Mouse (Mus musculus) ovary, postnatal 10 days (tissue): ENCODE measurements around the gene Nme4.
"Not testable (repeated sequence)": the region's sequence is repeated elsewhere in the genome, so short reads cannot be mapped to it uniquely, and the experiment has no call there.

Source experiments
- DNase-seq: peaks from one replicate; pipeline ENCODE4 v3.0.0; 2022; ENCODE audit warnings: low spot score

The Nme4 gene

DNA sequence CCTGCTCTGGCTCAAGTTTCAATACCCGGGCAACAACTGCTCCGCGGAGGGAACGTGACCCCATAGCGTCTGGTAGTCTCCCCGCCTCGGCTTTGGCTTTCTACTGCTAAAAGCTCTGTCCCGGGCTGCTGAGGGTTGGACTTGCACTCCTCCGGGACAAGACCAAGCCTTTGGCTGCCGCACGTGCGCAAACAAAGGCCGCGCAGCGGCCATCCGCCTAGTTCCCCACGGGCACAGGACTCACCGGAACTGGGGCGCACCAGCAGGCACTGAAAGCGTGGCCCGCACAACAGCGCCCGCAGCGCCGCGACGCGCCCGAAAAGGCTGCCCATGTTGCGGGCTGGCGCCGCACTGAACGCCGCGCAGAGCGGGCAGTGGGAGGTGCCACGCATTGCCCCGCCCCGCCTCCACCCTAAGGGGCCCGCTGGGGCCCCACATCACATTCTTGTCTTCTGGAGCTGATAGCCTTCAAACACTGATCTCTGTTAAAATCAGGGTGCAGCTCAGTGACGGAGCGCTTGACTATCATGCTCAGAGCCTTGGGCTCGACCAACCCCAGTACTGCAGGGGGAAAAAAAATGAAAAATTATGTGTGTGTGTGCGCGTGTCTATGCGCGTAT lies at the start of gene Nme4:
Gene Nme4 (minus strand): TSS at position 482 of the 620 bp plus-strand sequence.
- peak; percentile 41 for DNase-seq

DNA sequence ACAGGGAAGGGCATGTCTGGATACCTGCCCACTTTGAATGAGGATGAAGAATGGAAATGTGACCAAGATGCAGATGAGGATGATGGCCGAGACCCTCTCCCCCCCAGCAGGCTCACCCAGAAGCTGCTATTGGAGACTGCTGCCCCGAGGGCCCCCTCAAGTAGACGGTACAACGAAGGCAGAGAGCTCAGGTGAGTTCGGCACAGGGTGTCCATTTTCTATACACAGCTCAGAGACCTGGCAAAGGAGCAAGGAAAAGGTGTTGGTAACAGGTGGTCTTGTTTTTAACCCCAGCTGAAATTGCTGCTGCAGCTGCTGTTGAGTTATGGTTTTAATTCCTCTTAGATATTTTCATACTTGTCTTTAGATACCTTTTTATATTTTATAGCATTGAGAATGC lies 48.0 kb upstream of the Nme4 start:
- DNase-seq, result no peak

- no peak for DNase-seq
Observed at GRCm38 (mm10) chr17:26142796-26143195, 47.4 kb upstream of the Nme4 start.

DNA sequence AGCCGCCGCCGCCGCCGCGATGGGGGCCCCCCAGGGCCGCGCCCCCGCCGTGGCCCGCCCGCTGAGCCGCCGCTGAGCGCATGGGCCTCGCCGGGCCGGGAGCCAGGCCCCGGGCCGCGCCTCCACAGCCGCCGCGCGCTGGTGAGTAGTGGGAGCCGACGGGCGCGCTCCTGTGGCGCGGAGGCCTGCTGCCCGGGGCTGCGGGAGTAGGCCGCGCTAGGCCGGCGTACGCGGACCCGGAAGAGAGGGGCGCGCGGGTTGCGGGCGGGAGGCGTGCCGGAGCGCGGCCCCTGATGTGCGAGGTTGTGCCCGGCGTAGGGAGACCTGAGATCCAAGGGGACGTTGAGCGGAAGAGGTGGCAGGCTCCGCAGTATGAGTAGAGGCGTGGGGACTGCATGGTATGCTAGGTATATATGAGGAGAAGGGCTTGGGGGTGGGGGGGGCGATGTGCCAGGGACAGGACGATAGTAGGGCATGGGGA lies 43.5 kb upstream of the Nme4 start:
- no peak for DNase-seq

- peak; percentile 76 for DNase-seq
Observed at GRCm38 (mm10) chr17:26138239-26138836, 42.9 kb upstream of the Nme4 start, which contains the start of gene Axin1. Axin1 (plus strand) TSS chr17:26138688.

GRCm38 (mm10) chr17:26137751-26138130 lies 42.3 kb upstream of the Nme4 start:
- no peak for DNase-seq

- DNase-seq, result no peak
Observed at GRCm38 (mm10) chr17:26137106-26137750, 41.8 kb upstream of the Nme4 start.

- DNase-seq, result no peak
Observed at GRCm38 (mm10) chr17:26131856-26132853, 36.8 kb upstream of the Nme4 start.

DNA sequence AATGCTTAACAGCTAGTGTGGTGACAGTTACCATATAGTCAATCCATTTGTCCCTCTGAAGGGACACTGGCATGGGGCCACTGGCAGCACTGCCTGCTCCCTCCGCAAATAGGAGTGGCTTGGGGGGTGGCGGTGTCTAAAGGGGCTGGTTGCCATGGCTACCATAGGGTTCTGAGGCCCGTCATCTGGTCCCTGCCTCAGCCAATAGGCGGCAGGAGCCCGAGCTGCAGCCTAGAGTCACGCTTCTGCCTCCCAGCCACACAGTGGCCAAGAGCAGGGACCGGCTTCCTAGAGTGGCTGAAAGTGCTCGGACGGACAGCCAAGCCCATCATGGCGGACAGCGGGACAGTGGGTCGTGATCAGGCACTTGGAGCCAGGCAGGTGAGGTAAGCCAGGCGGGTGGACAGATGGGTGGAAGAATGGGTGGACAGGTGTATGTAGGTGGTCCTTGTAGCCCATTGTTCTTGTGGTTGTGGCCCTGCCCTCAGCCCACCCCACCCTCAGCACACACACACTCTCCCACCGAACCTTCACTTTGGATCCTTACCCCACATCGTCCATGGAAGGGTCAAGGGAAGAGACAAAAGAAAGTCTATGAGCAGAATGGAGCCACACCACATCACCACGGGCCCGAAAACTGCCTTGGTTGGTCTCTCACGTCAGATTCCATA lies 35.8 kb upstream of the Nme4 start:
- no peak for DNase-seq

DNA sequence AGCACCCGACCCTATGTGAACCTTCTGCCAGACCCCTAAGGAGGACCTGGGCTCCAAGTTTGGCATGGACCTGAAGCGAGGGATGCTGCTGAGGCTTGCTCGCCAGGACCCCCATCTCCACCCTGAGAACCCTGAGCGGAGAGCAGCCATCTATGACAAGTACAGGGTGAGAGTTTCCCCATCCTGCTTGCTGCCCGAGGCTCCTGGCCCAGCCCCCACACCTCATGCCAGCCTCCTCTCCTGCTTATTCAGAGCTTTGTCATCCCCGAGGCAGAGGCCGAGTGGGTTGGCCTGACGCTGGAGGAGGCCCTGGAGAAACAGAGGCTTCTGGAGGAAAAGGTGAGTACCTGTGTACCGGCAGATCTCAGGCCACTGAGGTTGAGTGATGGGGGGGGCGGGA lies 29.8 kb upstream of the Nme4 start:
- no peak for DNase-seq

GRCm38 (mm10) chr17:26124560-26124959 lies 29.2 kb upstream of the Nme4 start:
- DNase-seq, result no peak

GRCm38 (mm10) chr17:26123267-26123684 lies 27.9 kb upstream of the Nme4 start, which contains the start of gene Mrpl28:
Mrpl28 (plus strand) TSS chr17:26123500.
- peak; percentile 71 for DNase-seq

- DNase-seq, result no peak
Observed at GRCm38 (mm10) chr17:26122431-26123140, 27.2 kb upstream of the Nme4 start.

DNA sequence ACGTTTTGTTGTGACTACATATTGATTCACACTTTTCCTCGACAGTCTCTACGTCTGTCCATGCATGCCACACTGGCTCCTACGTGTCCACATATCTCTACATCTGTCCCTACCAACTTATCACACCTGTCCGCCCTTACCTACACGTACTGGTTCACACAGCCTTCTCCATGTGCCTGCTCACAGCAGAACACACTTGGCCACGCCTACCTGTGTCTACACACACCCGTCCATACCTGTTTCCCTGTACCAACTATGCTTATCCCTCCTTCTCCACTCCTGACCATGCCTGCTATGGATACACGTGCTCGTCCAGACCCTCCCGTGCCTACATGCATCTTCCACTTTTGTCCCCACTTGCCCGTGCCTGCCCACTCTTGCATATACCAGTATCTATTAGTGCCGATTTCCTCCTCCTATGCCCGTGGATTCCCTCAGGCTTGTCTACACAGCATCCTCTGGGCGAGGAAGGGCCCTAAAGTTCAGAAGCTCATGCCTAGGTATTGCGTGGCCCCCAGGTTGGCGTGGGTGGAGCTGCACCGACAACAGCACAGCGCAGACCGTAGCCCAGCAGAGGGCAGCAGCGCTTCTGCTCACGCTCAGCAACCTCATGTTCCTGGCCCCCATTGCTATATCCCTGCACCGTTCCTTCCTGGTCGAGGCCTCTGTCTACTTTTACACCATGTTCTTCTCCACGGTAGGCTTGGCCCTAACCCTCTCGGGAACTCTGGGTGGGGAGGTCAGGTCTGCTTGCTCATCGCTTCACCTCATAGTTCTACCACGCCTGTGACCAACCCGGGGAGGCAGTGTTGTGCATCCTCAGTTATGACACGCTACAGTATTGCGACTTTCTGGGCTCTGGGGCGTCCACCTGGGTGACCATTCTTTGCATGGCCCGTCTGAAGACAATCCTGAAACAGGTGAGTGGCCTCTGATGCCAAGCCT lies 24.6 kb upstream of the Nme4 start:
- DNase-seq, result no peak

DNA sequence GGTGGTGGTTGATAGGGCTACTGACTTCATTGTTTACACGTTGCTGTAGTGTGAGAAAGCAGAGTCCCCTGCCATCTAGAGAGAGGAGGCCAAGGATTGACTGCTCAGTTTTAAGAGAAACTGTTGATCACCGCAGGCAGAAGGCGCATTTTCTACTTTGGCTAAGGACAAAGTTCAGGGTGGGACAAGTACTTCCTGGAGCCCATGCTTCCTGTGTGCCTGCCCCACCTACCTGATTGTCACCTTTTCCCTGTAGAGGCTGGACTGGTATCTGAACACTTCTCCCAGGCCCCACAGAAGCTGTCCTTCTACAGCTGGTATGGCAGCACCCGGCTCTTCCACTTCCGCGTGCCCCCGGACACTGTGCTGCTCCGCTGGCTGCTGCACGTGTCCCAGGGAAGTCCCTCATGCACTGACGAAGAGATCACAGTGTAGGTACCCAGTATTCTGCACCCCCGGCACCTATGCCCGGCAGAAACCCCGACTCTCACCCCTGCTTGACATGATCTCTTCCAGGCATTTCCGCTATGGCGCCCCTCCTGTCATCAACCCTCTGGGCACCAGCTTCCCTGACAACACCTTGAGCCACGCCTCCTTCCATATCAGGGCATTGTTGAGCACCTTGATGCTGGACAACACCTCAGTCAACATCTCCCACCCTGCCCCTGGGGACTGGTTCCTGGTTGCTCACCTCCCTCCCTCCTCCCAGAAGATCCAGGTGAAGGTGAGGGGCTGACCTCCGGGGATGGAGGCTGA lies 21.3 kb upstream of the Nme4 start:
- DNase-seq, result no peak

GRCm38 (mm10) chr17:26115956-26116487 lies 20.6 kb upstream of the Nme4 start:
- DNase-seq, result no peak

DNA sequence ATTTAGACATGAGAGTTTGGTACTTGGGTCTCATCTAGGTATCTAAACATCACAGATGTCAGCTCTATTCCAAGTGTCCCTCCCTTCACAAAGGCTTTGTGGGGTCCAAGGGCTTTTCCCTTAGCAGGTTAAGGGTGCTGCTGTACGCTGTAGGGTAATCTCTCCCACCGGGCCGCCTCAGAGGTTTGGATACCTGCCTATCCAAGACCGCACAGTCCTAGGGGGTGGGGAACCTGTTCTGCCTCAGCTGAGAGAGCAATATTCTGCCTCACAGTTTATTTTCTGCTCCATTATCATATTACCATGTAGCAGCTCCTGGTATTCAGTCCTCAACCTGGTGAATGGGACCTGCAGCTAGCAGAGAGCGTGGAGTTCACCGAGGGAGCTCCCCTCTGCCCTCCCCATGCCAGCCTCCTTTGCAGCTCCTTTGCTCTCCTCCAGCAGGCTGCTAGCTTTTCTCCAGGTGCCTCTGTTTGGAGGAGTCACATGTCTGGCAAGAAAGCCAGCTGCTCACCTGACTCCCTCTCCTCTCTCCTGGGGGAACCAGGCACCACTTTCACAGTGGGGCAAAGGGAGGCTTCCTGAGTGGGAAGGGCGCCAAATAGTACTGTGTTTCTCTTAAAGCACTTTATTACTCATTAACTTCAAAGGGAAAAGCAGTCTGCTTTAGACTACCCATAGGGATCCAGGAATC lies 19.9 kb upstream of the Nme4 start:
- DNase-seq, result no peak

GRCm38 (mm10) chr17:26114461-26114860 lies 19.1 kb upstream of the Nme4 start:
- not testable (repeated sequence) for DNase-seq
